Mouse (Mus musculus): ENCODE measurements around the gene Fignl2. TPM values are rescaled to one million over a fixed set of nuclear protein-coding genes. Genes with fewer than 3 reads are reported as not detected.

Gene Fignl2
- polyA plus RNA-seq, 1 experiment from 2014 or later: 0.52 TPM

GRCm38 (mm10) chr15:101097985-101098651 lies 19.8 kb upstream of the Fignl2 start:
- H3K27me3 ChIP-seq (ENCODE audit: control insufficient read depth, insufficient read depth, low read length): no peaks in the 10 kb centered on the region
- DNase-seq (ENCODE audit: low spot score): peak; percentile 87
- under 1% methylated on average over 28 of the region's 28 CpGs for WGBS

GRCm38 (mm10) chr15:101095392-101095791 lies 17.0 kb upstream of the Fignl2 start:
- H3K27ac ChIP-seq (ENCODE audit: low read depth, low read length): no peak overlapping the region
- H3K4me3 ChIP-seq (ENCODE audit: low read depth, low read length): no peak overlapping the region
- no peak overlapping the region for H3K9ac ChIP-seq (ENCODE audit: low read length)
- ATAC-seq (replicated peaks; ENCODE audit: low FRiP score) (no peak), DNase-seq (ENCODE audit: low spot score) (no peak)
- H3K4me1 ChIP-seq (replicated peaks; ENCODE audit: control insufficient read depth, insufficient read depth, low read length): peaks cover 20% of the 10 kb centered on the region
- H3K36me3 ChIP-seq (ENCODE audit: control insufficient read depth, insufficient read depth, low read length): no peaks in the 10 kb centered on the region
- WGBS: 51% methylated on average over 3 of the region's 3 CpGs
- no peaks in the 10 kb centered on the region for H3K27me3 ChIP-seq (ENCODE audit: control insufficient read depth, insufficient read depth, low read length)
- H3K9me3 ChIP-seq (ENCODE audit: control insufficient read depth, low read length): no peaks in the 10 kb centered on the region
- no peak overlapping the region for H3K4me2 ChIP-seq (ENCODE audit: low read depth, low read length, severe bottlenecking)

More at GRCm38 (mm10) chr15:101097985-101098651, 19.8 kb upstream of the Fignl2 start:
- ATAC-seq (replicated peaks; ENCODE audit: low FRiP score): peak; percentile 66
- Histone ChIP-seq H3K4me1 (replicated peaks; ENCODE audit: control insufficient read depth, insufficient read depth, low read length) (peaks cover 12% of the 10 kb centered on the region), H3K27ac (ENCODE audit: low read depth, low read length) (no peak overlapping the region), H3K4me2 (ENCODE audit: low read depth, low read length, severe bottlenecking) (peak overlapping the region; percentile 36), H3K36me3 (ENCODE audit: control insufficient read depth, insufficient read depth, low read length) (no peaks in the 10 kb centered on the region), H3K4me3 (ENCODE audit: low read depth, low read length) (no peak overlapping the region), H3K9me3 (ENCODE audit: control insufficient read depth, low read length) (no peaks in the 10 kb centered on the region), H3K9ac (ENCODE audit: low read length) (peak overlapping the region; percentile 33; the same call in 1 of the 2 replicates)

GRCm38 (mm10) chr15:101094979-101095378 lies 16.6 kb upstream of the Fignl2 start:
- no peak for ATAC-seq (replicated peaks; ENCODE audit: low FRiP score)
- H3K4me2 ChIP-seq (ENCODE audit: low read depth, low read length, severe bottlenecking): no peak overlapping the region
- H3K27ac ChIP-seq (ENCODE audit: low read depth, low read length): no peak overlapping the region
- H3K9ac ChIP-seq (ENCODE audit: low read length): no peak overlapping the region
- no peaks in the 10 kb centered on the region for H3K9me3 ChIP-seq (ENCODE audit: control insufficient read depth, low read length)
- no peak overlapping the region for H3K4me3 ChIP-seq (ENCODE audit: low read depth, low read length)
- H3K4me1 ChIP-seq (replicated peaks; ENCODE audit: control insufficient read depth, insufficient read depth, low read length): peaks cover 20% of the 10 kb centered on the region
- no peaks in the 10 kb centered on the region for H3K27me3 ChIP-seq (ENCODE audit: control insufficient read depth, insufficient read depth, low read length)
- no peaks in the 10 kb centered on the region for H3K36me3 ChIP-seq (ENCODE audit: control insufficient read depth, insufficient read depth, low read length)
- 53% methylated on average over 9 of the region's 9 CpGs for WGBS
- DNase-seq (ENCODE audit: low spot score): no peak

- H3K27ac ChIP-seq (ENCODE audit: low read depth, low read length): no peak overlapping the region
- no peaks in the 10 kb centered on the region for H3K27me3 ChIP-seq (ENCODE audit: control insufficient read depth, insufficient read depth, low read length)
- H3K9ac ChIP-seq (ENCODE audit: low read length): no peak overlapping the region
- 33% methylated on average over 6 of the region's 6 CpGs for WGBS
- H3K4me3 ChIP-seq (ENCODE audit: low read depth, low read length): no peak overlapping the region
- H3K4me1 ChIP-seq (replicated peaks; ENCODE audit: control insufficient read depth, insufficient read depth, low read length): peaks cover 20% of the 10 kb centered on the region
- ATAC-seq (replicated peaks; ENCODE audit: low FRiP score): no peak
- no peaks in the 10 kb centered on the region for H3K36me3 ChIP-seq (ENCODE audit: control insufficient read depth, insufficient read depth, low read length)
- no peak overlapping the region for H3K4me2 ChIP-seq (ENCODE audit: low read depth, low read length, severe bottlenecking)
- H3K9me3 ChIP-seq (ENCODE audit: control insufficient read depth, low read length): no peaks in the 10 kb centered on the region
- no peak for DNase-seq (ENCODE audit: low spot score)
Observed at GRCm38 (mm10) chr15:101093988-101094387, 15.6 kb upstream of the Fignl2 start.

GRCm38 (mm10) chr15:101092829-101093648 lies 14.7 kb upstream of the Fignl2 start:
- Histone ChIP-seq H3K36me3 (ENCODE audit: control insufficient read depth, insufficient read depth, low read length) (no peaks in the 10 kb centered on the region), H3K9ac (ENCODE audit: low read length) (peak overlapping the region; percentile 29), H3K27me3 (ENCODE audit: control insufficient read depth, insufficient read depth, low read length) (no peaks in the 10 kb centered on the region), H3K4me2 (ENCODE audit: low read depth, low read length, severe bottlenecking) (peak overlapping the region; percentile 34), H3K27ac (ENCODE audit: low read depth, low read length) (peak overlapping the region; percentile 55), H3K4me1 (replicated peaks; ENCODE audit: control insufficient read depth, insufficient read depth, low read length) (peaks cover 17% of the 10 kb centered on the region), H3K9me3 (ENCODE audit: control insufficient read depth, low read length) (no peaks in the 10 kb centered on the region), H3K4me3 (ENCODE audit: low read depth, low read length) (0 out of 2 replicates have a peak overlapping the region, but pooled peaks have one; percentile 11)
- ATAC-seq (replicated peaks; ENCODE audit: low FRiP score): peak; percentile 88
- WGBS: 10% methylated on average over 25 of the region's 25 CpGs
- DNase-seq (ENCODE audit: low spot score): peak; percentile 81

GRCm38 (mm10) chr15:101092121-101092828 lies 13.9 kb upstream of the Fignl2 start:
- Histone ChIP-seq H3K27me3 (ENCODE audit: control insufficient read depth, insufficient read depth, low read length) (no peaks in the 10 kb centered on the region), H3K27ac (ENCODE audit: low read depth, low read length) (peak overlapping the region; percentile 55), H3K4me3 (ENCODE audit: low read depth, low read length) (0 out of 2 replicates have a peak overlapping the region, but pooled peaks have one; percentile 11), H3K4me2 (ENCODE audit: low read depth, low read length, severe bottlenecking) (peak overlapping the region; percentile 34; the same call in 1 of the 2 replicates), H3K9me3 (ENCODE audit: control insufficient read depth, low read length) (no peaks in the 10 kb centered on the region), H3K9ac (ENCODE audit: low read length) (peak overlapping the region; percentile 29), H3K4me1 (replicated peaks; ENCODE audit: control insufficient read depth, insufficient read depth, low read length) (peaks cover 12% of the 10 kb centered on the region), H3K36me3 (ENCODE audit: control insufficient read depth, insufficient read depth, low read length) (no peaks in the 10 kb centered on the region)
- DNase-seq (ENCODE audit: low spot score) (no peak), ATAC-seq (replicated peaks; ENCODE audit: low FRiP score) (peak; percentile 23)
- WGBS: 15% methylated on average over 14 of the region's 14 CpGs

- H3K4me3 ChIP-seq (ENCODE audit: low read depth, low read length): no peak overlapping the region
- no peak overlapping the region for H3K9ac ChIP-seq (ENCODE audit: low read length)
- H3K4me1 ChIP-seq (replicated peaks; ENCODE audit: control insufficient read depth, insufficient read depth, low read length): peaks cover 12% of the 10 kb centered on the region
- no peaks in the 10 kb centered on the region for H3K27me3 ChIP-seq (ENCODE audit: control insufficient read depth, insufficient read depth, low read length)
- H3K27ac ChIP-seq (ENCODE audit: low read depth, low read length): no peak overlapping the region
- DNase-seq (ENCODE audit: low spot score) (no peak), ATAC-seq (replicated peaks; ENCODE audit: low FRiP score) (no peak)
- WGBS: 93% methylated on average over 8 of the region's 8 CpGs
- no peak overlapping the region for H3K4me2 ChIP-seq (ENCODE audit: low read depth, low read length, severe bottlenecking)
- no peaks in the 10 kb centered on the region for H3K9me3 ChIP-seq (ENCODE audit: control insufficient read depth, low read length)
- H3K36me3 ChIP-seq (ENCODE audit: control insufficient read depth, insufficient read depth, low read length): no peaks in the 10 kb centered on the region
Observed at GRCm38 (mm10) chr15:101091551-101091950, 13.2 kb upstream of the Fignl2 start.

- H3K36me3 ChIP-seq (ENCODE audit: control insufficient read depth, insufficient read depth, low read length): no peaks in the 10 kb centered on the region
- H3K9ac ChIP-seq (ENCODE audit: low read length): no peak overlapping the region
- H3K27ac ChIP-seq (ENCODE audit: low read depth, low read length): no peak overlapping the region
- WGBS: 51% methylated on average over 4 of the region's 4 CpGs
- no peak overlapping the region for H3K4me2 ChIP-seq (ENCODE audit: low read depth, low read length, severe bottlenecking)
- peaks cover 9% of the 10 kb centered on the region for H3K4me1 ChIP-seq (replicated peaks; ENCODE audit: control insufficient read depth, insufficient read depth, low read length)
- no peak for ATAC-seq (replicated peaks; ENCODE audit: low FRiP score)
- H3K4me3 ChIP-seq (ENCODE audit: low read depth, low read length): no peak overlapping the region
- no peak for DNase-seq (ENCODE audit: low spot score)
- H3K9me3 ChIP-seq (ENCODE audit: control insufficient read depth, low read length): no peaks in the 10 kb centered on the region
- H3K27me3 ChIP-seq (ENCODE audit: control insufficient read depth, insufficient read depth, low read length): no peaks in the 10 kb centered on the region
Observed at GRCm38 (mm10) chr15:101088291-101088690, 9.9 kb upstream of the Fignl2 start.

Data from forebrain, embryonic 11.5 days (tissue).